Mouse (Mus musculus) liver, adult 2 months (tissue): ENCODE data around the gene Mylk3.

Experiments
- CTCF ChIP-seq: fragments of 200-500 bp; IDR thresholded peaks from 2 replicates; pipeline ENCODE4 v1.5.1; 2011; ENCODE audit warnings: low read depth, low read length, control low read depth
- POLR2A ChIP-seq: fragments of 200-500 bp; IDR thresholded peaks from 2 replicates; pipeline ENCODE4 v1.6.1; 2011; ENCODE audit warnings: low read length, control low read depth; ENCODE audit not compliant: insufficient read depth; ENCODE audit errors: extremely low read depth

DNA sequence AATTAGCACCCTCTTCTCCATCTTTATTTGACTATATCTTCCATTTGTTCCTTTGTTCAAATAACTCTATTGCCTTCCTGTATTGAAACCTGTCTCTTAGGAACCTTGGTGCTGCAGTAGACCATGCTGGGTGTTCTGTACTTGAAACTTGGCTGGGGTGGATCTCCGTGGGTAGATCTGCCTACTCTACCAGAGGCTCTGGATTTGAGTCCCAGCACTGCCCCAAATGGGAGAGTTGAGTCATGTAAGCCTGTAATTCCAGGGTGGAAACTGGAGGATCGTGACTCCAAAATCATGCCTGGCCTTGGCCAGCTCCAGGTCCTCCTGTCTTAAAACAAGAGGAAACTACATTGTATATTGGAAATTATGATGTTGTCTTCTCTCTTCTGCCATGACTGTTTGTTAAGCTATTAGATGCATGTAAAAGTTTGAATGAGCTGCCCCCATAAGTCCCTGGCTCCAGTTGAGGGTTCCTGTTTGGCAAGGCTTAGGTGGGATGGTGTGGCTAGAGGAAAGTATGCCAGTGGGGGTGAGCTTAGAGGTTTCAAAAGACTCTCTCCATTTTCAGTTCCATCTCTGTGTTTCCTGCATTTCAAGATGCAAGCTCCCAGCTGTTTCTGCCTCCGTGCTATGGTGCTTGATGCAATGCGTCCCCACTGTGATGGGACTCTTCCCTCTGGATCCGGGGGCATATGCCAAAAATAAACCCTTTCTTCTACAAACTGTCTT, 14.2 kb downstream of the Mylk3 start:
- TF ChIP-seq CTCF, result no peak
- no peak for TF ChIP-seq POLR2A
